Mouse (Mus musculus) T-helper 1 cell (primary cell): Measurements from ENCODE around the gene Ahctf1.

Experiments used
- in situ Hi-C: fragments of 300-600 bp; cut with MboI, MseI; formaldehyde crosslinking; loops from one replicate; pipeline ENCODE4 v1.15.1; 2025; ENCODE audit warnings: high pct_unique_total_duplicates

Gene Ahctf1

DNA sequence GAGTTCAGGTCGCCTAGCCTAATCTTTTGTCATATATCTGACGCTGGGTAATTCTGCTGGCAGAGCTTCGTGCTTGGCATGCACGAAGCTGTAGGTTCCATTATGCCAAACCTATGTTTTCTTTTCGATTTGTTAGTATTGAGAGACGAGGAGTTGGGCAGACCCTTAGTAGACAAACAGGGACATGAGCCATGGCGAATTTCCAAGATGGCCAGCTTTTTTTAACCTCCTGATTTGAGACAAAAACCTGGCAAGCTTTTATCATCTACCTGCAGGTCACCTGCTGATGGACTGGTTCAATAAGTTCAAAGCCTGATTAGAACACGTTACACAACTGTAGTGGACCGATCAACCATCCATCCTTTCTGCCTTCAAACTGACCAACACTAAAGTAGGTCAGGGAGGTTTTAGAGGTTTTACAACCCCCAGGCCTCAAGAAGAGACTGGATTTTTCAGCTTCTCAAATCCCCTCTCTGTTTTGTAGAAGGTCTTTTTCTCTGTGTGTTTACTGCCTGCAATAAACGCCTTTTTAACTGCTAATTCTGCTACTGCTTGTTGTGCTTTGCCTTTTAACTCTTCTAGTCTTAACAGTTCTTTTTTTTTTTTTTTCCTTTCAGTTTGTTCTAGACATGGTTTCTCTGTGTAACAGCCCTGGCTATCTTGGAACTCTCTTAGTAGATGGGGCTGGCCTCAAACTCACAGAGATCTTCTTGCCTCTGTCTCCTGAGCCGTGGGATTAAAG is 831 bp upstream of the Ahctf1 start:
- in situ Hi-C loops, result loop anchor here (10.0 kb wide), 1 partner anchor 1000 kb away; no protein-coding TSS in a partner anchor

DNA sequence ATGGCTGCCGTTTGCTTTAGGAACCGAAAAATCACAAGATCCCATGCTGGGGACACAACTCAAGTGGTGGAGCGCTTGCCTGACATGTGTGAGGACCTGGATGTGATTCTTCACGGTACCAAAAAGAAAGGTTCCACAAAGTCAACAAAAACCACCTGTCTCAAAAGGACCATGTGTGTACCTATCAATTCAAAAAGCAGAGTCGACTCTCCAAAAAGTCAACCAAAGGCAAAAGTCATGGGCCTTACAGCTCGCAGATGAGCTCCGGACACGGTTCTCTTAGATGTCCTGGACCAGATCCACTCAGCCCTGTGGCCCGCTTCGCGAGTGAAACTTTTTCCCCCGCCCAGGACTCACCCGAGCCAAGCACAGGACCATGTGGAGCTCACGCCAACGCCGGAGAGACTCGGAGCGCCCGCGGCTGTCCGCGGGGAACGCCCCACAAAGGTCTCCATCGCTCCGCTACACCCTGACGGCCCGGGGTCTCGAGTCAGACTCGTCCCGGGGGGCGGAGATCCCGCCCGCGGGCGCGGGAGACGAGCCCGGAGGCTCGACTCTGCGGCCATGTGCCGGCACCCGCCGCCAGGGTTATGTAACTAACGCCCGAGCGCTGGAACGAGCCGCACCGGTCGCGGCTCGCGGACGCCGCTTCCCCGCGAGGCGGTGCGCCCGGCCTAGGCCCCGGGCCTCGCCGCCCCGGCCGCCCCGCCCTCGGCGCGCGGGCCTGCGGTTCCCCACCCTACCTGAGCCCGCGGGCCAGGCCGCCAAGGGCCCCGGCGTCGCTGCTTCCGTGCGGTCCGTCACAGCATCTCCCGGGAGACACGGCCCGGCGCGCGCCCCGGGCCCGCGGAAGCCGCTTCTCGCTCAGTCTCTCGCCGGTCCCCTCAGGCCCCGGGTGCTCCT is 619 bp downstream of the Ahctf1 start, which contains the start of gene Gm10518:
Gene Gm10518 (plus strand): TSS at position 767 of the 903 bp plus-strand sequence.
- in situ Hi-C loops, result loop anchor here (10.0 kb wide), 1 partner anchor 1002 kb away; no protein-coding TSS in a partner anchor

GRCm38 (mm10) chr1:179798794-179799193 is 4.7 kb downstream of the Ahctf1 start:
- in situ Hi-C loops, result loop anchor here (5.0 to 25.0 kb wide), 3 partner anchors 41 to 1386 kb away; no protein-coding TSS in a partner anchor

GRCm38 (mm10) chr1:179787281-179787680 is 16.2 kb downstream of the Ahctf1 start:
- in situ Hi-C loops, result loop anchor here (25.0 kb wide), 1 partner anchor 1325 kb away; no protein-coding TSS in a partner anchor

GRCm38 (mm10) chr1:179785502-179785901 is 18.0 kb downstream of the Ahctf1 start:
- in situ Hi-C loops, result loop anchor here (25.0 kb wide), 1 partner anchor 1327 kb away; no protein-coding TSS in a partner anchor

GRCm38 (mm10) chr1:179784098-179784497 is 19.4 kb downstream of the Ahctf1 start:
- in situ Hi-C loops, result loop anchor here (25.0 kb wide), 1 partner anchor 1328 kb away; no protein-coding TSS in a partner anchor

- in situ Hi-C loops, result loop anchor here (25.0 kb wide), 1 partner anchor 1335 kb away; no protein-coding TSS in a partner anchor
These were observed 26.6 kb downstream of the Ahctf1 start for GRCm38 (mm10) chr1:179776831-179777230.

DNA sequence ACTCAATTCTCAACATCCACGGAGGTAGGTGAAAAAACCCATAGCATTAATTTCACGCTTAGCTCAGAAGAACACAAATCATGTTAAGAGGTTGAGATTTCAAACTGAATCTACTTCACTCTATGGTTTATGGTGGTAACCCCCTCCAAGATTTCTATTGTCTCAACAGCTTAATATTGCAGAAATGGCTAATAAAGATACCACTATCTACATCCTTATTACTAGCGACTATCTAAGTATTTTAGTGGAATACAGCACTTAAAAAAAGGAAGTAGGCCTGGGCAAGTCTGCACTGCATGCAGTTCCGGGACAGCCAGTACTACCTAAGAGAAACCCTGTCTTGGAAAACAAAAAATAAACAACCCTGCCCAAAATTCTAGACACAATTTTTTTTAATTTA is 42.9 kb downstream of the Ahctf1 start:
- in situ Hi-C loops, result no loop called here

- in situ Hi-C loops, result no loop called here
These were observed 43.4 kb downstream of the Ahctf1 start for GRCm38 (mm10) chr1:179760086-179760485.

DNA sequence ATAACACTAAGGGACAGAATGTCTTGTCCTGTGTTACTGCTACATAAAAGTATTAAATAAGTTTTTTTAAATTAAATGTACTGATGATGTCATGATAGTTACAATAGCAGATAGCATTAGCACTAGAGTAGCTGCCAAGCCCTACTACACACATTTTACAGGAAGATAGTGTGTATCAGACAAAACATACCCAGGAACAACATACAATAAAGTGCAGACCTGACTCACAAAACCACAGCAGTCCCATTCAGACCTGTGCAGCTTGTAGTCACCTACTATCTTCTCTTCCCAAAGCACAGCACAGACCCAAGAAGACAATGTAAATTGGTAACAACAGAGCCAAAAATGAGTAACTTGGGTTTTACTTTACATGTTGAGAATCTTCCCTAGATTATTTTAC is 47.0 kb downstream of the Ahctf1 start:
- in situ Hi-C loops, result loop anchor here (5.0 kb wide), 1 partner anchor 41 kb away; no protein-coding TSS in a partner anchor

DNA sequence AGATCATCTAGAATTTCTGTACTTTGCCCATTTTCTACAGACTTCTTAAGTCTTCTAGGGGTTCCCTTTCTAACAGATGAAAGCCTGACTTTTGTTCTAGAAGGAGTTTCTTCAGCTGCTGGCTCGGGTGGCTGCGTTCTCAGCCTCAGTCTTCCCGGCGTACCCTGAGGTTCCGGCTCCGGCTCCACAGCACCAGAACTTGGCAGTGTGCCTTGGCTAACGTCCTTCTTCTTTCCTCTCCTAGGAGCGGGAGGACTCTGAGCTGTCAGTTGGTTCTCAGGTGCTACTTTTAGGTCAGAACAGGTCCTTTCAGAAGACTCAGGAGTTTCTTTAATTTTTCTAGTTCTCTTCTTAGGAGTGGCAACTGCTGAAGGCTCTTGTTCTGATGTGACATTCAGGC is 50.5 kb downstream of the Ahctf1 start:
- in situ Hi-C loops, result no loop called here

DNA sequence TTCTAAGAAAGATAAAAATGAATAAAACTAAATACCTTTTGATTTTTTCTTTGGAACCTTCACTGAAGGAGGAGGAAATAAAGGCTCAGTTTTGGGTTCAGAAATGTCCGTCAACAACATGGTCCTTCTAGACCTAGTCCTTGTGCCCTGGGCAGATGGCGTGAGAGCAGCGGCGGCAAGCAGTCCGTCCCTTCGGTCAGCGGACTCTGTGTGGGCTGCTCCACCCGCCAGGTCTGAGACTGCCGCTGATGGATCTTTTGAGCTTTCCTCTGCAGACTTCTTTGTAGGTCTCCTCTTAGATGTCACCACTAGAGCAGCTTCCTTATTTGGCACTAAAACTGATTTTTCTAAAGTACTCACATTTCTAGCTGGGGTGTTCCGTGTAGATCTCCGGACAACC is 51.2 kb downstream of the Ahctf1 start:
- in situ Hi-C loops, result no loop called here

DNA sequence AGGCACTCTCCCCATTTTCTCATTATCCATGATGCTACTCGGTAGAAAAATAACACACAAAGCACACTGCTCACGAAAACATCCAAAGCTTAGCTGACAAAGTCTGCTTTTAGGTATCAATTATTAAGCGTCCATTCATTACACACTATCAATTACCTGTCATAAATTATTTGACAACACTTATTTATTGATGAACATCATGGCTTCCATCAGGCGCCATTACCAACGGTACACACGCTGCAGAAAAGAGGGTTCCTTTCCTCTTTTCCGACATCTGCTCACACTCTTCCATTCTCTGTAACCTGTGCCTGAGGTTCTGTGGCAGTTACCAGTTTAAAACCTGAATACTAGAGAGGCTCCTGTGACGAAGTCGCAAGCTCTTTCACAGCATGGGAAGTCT is 58.3 kb downstream of the Ahctf1 start, which contains the start of gene Kif28:
Gene Kif28 (minus strand): TSS at position 101 of the 400 bp plus-strand sequence.
- in situ Hi-C loops, result no loop called here

DNA sequence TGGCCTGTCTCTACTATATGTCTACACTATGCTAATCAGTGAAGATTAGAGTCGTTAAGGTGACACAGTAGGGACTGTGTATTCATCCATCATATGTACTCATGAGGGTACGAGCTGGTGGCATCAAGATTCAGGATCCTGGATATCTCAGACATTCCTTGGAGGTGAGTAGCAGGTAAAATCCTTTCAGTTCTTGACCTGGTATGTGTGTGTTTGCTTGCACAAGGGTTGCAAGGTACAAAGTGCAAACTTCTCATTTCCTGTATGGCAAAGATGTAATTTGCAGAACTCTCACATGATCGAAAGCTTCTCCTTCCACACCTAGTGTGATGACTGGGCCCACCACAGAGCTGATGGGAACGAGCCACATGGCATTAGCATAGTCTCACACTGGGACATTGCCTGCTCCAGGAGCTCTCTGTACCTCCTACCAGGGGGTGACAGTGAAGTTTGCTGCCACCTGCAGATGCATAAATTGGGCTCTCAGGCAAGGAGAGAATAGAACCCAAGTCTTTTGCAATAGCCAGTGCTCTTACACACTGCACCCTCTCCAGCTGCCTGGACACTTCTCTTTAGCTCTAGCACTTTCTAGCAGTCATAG is 59.8 kb downstream of the Ahctf1 start:
- in situ Hi-C loops, result no loop called here

GRCm38 (mm10) chr1:179736483-179736882 is 67.0 kb downstream of the Ahctf1 start:
- in situ Hi-C loops, result loop anchor here (5.0 to 10.0 kb wide), 2 partner anchors 104 to 232 kb away; no protein-coding TSS in a partner anchor

DNA sequence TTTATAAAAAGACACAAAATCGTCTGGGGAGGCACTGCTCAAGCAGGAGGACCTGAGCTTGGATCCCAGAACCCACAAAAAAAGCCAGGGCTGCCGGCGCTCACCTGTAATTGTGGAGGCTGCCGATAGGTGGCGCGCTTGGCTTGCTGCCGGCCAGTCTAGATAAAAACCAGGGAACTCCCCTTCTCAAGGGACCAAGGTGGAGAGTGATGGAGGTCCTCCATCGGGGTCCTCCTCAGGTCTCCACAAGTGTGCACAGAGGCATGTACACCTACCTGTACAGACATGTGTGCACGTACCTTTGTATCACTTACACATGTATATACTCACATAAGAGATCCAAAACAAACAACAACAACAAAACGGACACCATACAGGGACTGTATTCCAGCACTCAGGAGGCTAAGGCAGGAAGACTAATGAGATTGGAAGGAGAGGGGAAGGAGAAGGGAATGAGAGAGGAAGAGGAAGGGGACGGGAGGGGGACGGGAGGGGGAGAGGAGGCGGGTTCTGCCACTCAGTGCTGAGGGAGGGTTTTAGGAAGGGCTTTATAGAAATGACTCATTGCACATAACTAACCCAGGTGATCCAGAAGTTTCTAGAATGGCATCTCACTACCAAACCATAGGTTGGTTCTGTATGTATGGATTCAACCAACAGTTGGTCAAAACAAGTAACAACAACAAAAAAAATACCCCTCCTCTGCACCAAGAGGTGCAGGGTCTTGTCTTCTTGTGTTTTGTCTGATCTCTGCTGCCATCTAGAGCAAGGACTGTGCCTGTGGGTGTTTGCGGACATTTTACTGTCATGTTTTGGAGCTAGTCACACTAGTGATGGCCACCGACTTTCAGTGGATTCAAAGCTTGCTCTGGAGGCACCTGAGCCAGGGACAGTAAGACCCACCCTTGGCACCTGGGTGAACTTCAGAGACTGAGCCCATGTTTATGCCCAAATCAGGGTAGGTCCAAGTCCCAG is 68.7 kb downstream of the Ahctf1 start:
- in situ Hi-C loops, result loop anchor here (5.0 to 10.0 kb wide), 2 partner anchors 102 to 230 kb away; no protein-coding TSS in a partner anchor

DNA sequence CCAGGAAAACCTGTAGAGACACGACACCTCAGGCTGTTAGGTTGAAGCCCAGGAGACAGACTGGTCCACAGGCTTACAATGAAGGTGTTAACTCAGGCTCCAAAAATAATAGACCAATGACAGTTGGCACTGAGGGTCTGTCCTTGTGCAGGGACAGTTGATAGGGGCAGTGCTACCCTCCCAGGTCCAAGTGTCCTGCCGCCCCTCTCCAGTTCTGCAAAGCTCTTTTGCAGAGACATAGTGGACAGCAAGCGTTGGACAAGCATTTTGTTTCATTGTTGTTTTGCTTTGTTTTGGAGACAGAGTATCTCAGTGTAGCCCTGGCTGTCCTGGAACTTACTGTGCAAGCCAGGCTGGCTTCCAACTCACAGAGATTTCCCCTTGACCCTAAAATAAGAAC is 72.1 kb downstream of the Ahctf1 start:
- in situ Hi-C loops, result loop anchor here (10.0 kb wide), 1 partner anchor 227 kb away; no protein-coding TSS in a partner anchor

DNA sequence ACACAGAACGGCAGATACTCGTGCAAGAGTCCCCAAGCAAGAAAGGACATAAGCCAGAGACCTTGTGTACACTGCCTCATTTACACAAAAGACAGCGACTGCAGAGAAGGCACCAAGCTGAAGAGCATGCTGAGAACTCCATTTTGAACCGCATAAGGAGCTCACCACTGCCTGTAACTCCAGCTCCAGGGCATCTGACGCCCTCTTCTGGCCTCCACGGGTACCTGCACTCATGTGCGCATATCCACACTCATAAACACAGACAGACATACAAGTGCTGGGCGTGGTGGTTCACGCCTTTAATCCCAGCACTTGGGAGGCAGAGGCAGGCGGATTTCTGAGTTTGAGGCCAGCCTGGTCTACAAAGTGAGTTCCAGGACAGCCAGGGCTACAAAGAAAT is 74.8 kb downstream of the Ahctf1 start:
- in situ Hi-C loops, result no loop called here

DNA sequence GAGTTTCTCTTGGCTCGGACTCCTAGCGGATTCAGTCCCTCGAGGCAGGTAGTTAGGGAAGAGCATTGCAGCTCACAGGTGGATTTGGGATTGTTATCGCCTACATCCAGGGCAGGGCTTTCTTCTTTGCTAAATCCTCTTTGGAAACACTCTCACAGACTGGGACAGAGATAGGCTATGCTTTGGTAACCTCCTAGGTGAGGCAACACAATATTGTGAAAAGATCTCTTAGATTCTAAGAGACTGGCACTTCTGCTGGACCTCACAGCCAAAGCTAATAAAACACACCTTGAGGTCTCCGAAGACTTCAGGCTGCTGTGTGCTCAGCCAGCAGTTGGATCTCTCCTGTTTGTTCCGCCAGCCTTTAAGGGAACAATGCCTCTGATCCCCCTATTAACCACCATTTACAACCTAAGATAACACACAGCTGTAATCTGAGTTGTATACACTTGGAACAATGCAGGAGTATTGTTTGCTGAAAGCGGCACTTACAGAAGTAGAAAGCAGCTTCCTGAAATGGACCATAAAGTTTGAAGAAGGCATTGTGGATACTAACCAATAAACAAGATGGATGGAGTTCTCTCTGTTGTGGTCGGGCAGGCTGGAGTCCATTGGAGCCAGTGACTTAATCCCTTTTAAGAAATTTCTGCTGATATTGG is 80.5 kb downstream of the Ahctf1 start:
- in situ Hi-C loops, result no loop called here
